Mouse (Mus musculus): ENCODE data around the gene Med13.

The Med13 gene

GRCm38 (mm10) chr11:86356854-86357788, at the start of gene Med13:
TSS of gene Med13 (minus strand) at chr11:86357602.
- in situ Hi-C loops (cut with MboI; ENCODE audit: low pct_unique_long_range_greater_than_20kb in 1 of 2, low sequenced_read_pairs in 2 of 2, unreplicated experiment in 1 of 2), result no loop called here

GRCm38 (mm10) chr11:86404590-86404989, 47.2 kb upstream of the Med13 start:
- in situ Hi-C loops (cut with MboI; ENCODE audit: low pct_unique_long_range_greater_than_20kb in 1 of 2, low sequenced_read_pairs in 2 of 2, unreplicated experiment in 1 of 2), result no loop called here

GRCm38 (mm10) chr11:86403845-86404244, 46.4 kb upstream of the Med13 start:
- in situ Hi-C loops (cut with MboI; ENCODE audit: low pct_unique_long_range_greater_than_20kb in 1 of 2, low sequenced_read_pairs in 2 of 2, unreplicated experiment in 1 of 2), result no loop called here

- in situ Hi-C loops (cut with MboI; ENCODE audit: low pct_unique_long_range_greater_than_20kb in 1 of 2, low sequenced_read_pairs in 2 of 2, unreplicated experiment in 1 of 2), result no loop called here
Measured at GRCm38 (mm10) chr11:86399241-86400107, 42.1 kb upstream of the Med13 start.

- in situ Hi-C loops (cut with MboI; ENCODE audit: low pct_unique_long_range_greater_than_20kb in 1 of 2, low sequenced_read_pairs in 2 of 2, unreplicated experiment in 1 of 2), result no loop called here
Measured at GRCm38 (mm10) chr11:86396950-86397594, 39.7 kb upstream of the Med13 start.

- in situ Hi-C loops (cut with MboI; ENCODE audit: low pct_unique_long_range_greater_than_20kb in 1 of 2, low sequenced_read_pairs in 2 of 2, unreplicated experiment in 1 of 2), result no loop called here
Measured at GRCm38 (mm10) chr11:86396518-86396917, 39.1 kb upstream of the Med13 start.

- in situ Hi-C loops (cut with MboI; ENCODE audit: low pct_unique_long_range_greater_than_20kb in 1 of 2, low sequenced_read_pairs in 2 of 2, unreplicated experiment in 1 of 2), result no loop called here
Measured at GRCm38 (mm10) chr11:86395513-86396125, 38.2 kb upstream of the Med13 start.

GRCm38 (mm10) chr11:86395100-86395499, 37.7 kb upstream of the Med13 start:
- in situ Hi-C loops (cut with MboI; ENCODE audit: low pct_unique_long_range_greater_than_20kb in 1 of 2, low sequenced_read_pairs in 2 of 2, unreplicated experiment in 1 of 2), result no loop called here

GRCm38 (mm10) chr11:86391687-86392086, 34.3 kb upstream of the Med13 start:
- in situ Hi-C loops (cut with MboI; ENCODE audit: low pct_unique_long_range_greater_than_20kb in 1 of 2, low sequenced_read_pairs in 2 of 2, unreplicated experiment in 1 of 2), result no loop called here

GRCm38 (mm10) chr11:86390308-86390707, 32.9 kb upstream of the Med13 start:
- in situ Hi-C loops (cut with MboI; ENCODE audit: low pct_unique_long_range_greater_than_20kb in 1 of 2, low sequenced_read_pairs in 2 of 2, unreplicated experiment in 1 of 2), result no loop called here

GRCm38 (mm10) chr11:86389506-86389905, 32.1 kb upstream of the Med13 start:
- in situ Hi-C loops (cut with MboI; ENCODE audit: low pct_unique_long_range_greater_than_20kb in 1 of 2, low sequenced_read_pairs in 2 of 2, unreplicated experiment in 1 of 2), result no loop called here

- in situ Hi-C loops (cut with MboI; ENCODE audit: low pct_unique_long_range_greater_than_20kb in 1 of 2, low sequenced_read_pairs in 2 of 2, unreplicated experiment in 1 of 2), result no loop called here
Measured at GRCm38 (mm10) chr11:86388821-86389480, 31.5 kb upstream of the Med13 start.

- in situ Hi-C loops (cut with MboI; ENCODE audit: low pct_unique_long_range_greater_than_20kb in 1 of 2, low sequenced_read_pairs in 2 of 2, unreplicated experiment in 1 of 2), result no loop called here
Measured at GRCm38 (mm10) chr11:86387121-86387893, 29.9 kb upstream of the Med13 start.

- in situ Hi-C loops (cut with MboI; ENCODE audit: low pct_unique_long_range_greater_than_20kb in 1 of 2, low sequenced_read_pairs in 2 of 2, unreplicated experiment in 1 of 2), result no loop called here
Measured at GRCm38 (mm10) chr11:86386576-86386975, 29.2 kb upstream of the Med13 start.

GRCm38 (mm10) chr11:86385710-86386282, 28.4 kb upstream of the Med13 start:
- in situ Hi-C loops (cut with MboI; ENCODE audit: low pct_unique_long_range_greater_than_20kb in 1 of 2, low sequenced_read_pairs in 2 of 2, unreplicated experiment in 1 of 2), result no loop called here

- in situ Hi-C loops (cut with MboI; ENCODE audit: low pct_unique_long_range_greater_than_20kb in 1 of 2, low sequenced_read_pairs in 2 of 2, unreplicated experiment in 1 of 2), result no loop called here
Measured at GRCm38 (mm10) chr11:86384141-86384540, 26.7 kb upstream of the Med13 start.
